Comparison of ENCODE assay signal across 8 mouse cellular contexts in the genomic region with DNA sequence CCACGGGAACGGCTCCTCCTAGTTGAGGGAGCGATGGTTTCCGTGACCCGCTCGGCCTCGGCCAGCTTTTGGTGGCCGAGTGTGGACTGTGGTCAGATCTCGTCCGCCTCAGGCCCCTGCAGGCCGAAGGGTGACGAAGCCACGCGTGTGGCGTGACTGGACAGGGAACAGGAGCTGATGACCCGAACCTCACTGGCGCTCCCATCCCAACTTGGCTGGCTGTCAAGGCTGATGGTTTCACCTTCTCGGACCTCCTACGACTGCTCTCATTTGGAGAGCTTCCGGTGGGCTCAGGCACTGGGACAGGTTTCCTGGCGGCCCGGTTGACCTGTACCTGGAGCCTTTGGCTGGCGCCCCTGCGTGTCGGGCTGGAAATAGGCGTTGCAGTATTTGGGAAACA. TPM values are rescaled to one million over a fixed set of nuclear protein-coding genes. Genes with fewer than 3 reads are reported as not detected.
DNase-seq lines count a peak whose midpoint lies in the region; ATAC-seq and TF ChIP-seq lines count a peak whose summit lies in the region.

No protein-coding gene starts in this region.

- peak overlapping the region; percentile 92 for H3K4me3 ChIP-seq in gastrocnemius, adult 2 months
- peak overlapping the region; percentile 88 for H3K4me3 ChIP-seq in embryonic fibroblast, embryonic 13.5 days (ENCODE audit: insufficient read depth, low read length)
- H3K4me3 ChIP-seq in limb, embryonic 14.5 days (replicated peaks; ENCODE audit: low read length): peak overlapping the region; percentile 97
- peak overlapping the region; percentile 69 for H3K4me3 ChIP-seq in olfactory bulb, adult 2 months (ENCODE audit: insufficient read depth, low read depth, low read length)

- DNase-seq in gastrocnemius, adult 2 months: no peak
- DNase-seq in gastrocnemius, postnatal 4 days (ENCODE audit: low spot score in 2 of 2): no peak
- DNase-seq in limb, embryonic 14.5 days (ENCODE audit: low spot score): no peak
- DNase-seq in frontal cortex, postnatal 10 days (ENCODE audit: low spot score in 2 of 2): no peak
- DNase-seq in thymus, adult 18-20 months: no peak

- ATAC-seq in CD4-positive, CD25-positive, alpha-beta regulatory T cell, adult 4 months: peak; percentile 14
- ATAC-seq in limb, embryonic 14.5 days (ENCODE audit: low FRiP score, low read depth): peak; percentile 68

- peak overlapping the region; percentile 85 for H3K4me2 ChIP-seq in limb, embryonic 14.5 days (replicated peaks; ENCODE audit: low read depth, low read length, severe bottlenecking)

- no peaks in the 10 kb centered on the region for H3K27me3 ChIP-seq in limb, embryonic 14.5 days (ENCODE audit: control insufficient read depth, insufficient read depth, low read length)

- peak overlapping the region; percentile 93 for H3K9ac ChIP-seq in limb, embryonic 14.5 days (ENCODE audit: low read depth, low read length, severe bottlenecking)

- H3K36me3 ChIP-seq in limb, embryonic 14.5 days (ENCODE audit: control insufficient read depth, insufficient read depth, low read length): peaks cover 21% of the 10 kb centered on the region

- intact Hi-C loops in gastrocnemius, adult 2 months (cut with DNase I): loop anchor here (10.0 kb wide), 1 partner anchor 689 kb away; a partner anchor contains a TSS

- no peak for TF ChIP-seq CTCF in gastrocnemius, adult 2 months (IDR thresholded peaks at IDR 0.05)
- no peak for TF ChIP-seq CTCF in embryonic fibroblast, embryonic 13.5 days (IDR thresholded peaks at IDR 0.05; ENCODE audit: borderline replicate concordance, insufficient read depth, low read length)
- TF ChIP-seq CTCF in olfactory bulb, adult 2 months (IDR thresholded peaks at IDR 0.05; ENCODE audit: insufficient read depth, low read depth, low read length): no peak

- TF ChIP-seq POLR2A in embryonic fibroblast, embryonic 13.5 days (IDR thresholded peaks at IDR 0.05; ENCODE audit: low read depth, low read length): no peak
- TF ChIP-seq POLR2A in limb, embryonic 14.5 days (IDR thresholded peaks at IDR 0.05; ENCODE audit: borderline replicate concordance, extremely low read depth, insufficient read depth, insufficient read length): no peak
- no peak for TF ChIP-seq POLR2A in olfactory bulb, adult 2 months (IDR thresholded peaks at IDR 0.05; ENCODE audit: insufficient read depth, low read depth, low read length)

- H3K9me3 ChIP-seq in limb, embryonic 14.5 days (ENCODE audit: control insufficient read depth, low read length): no peaks in the 10 kb centered on the region

- peak overlapping the region; percentile 93 for H3K27ac ChIP-seq in gastrocnemius, adult 2 months
- no peak overlapping the region for H3K27ac ChIP-seq in embryonic fibroblast, embryonic 13.5 days (ENCODE audit: insufficient read depth, low read length)
- no peak overlapping the region for H3K27ac ChIP-seq in limb, embryonic 14.5 days (replicated peaks; ENCODE audit: low read depth, low read length)
- no peak overlapping the region for H3K27ac ChIP-seq in olfactory bulb, adult 2 months (ENCODE audit: insufficient read depth, low read depth, low read length)

- 0% methylated on average over 26 of the region's 26 CpGs for WGBS in limb, embryonic 14.5 days
- under 1% methylated on average over 26 of the region's 26 CpGs for WGBS in olfactory bulb, adult 2 months

- no peaks in the 10 kb centered on the region; the same call in 1 of the 2 replicates for H3K4me1 ChIP-seq in embryonic fibroblast, embryonic 13.5 days (ENCODE audit: control insufficient read depth, insufficient read depth, low read length)
- H3K4me1 ChIP-seq in limb, embryonic 14.5 days (ENCODE audit: control insufficient read depth, insufficient read depth, low read length): peaks cover 7% of the 10 kb centered on the region
- H3K4me1 ChIP-seq in olfactory bulb, adult 2 months (ENCODE audit: control insufficient read depth, insufficient read depth, low read length): peaks cover 8% of the 10 kb centered on the region; the same call in 1 of the 2 replicates

RNA-seq across cellular contexts. Expression of a gene that starts 0.4 kb away (rescaled TPM):
- 10 to 100 TPM; 31.9 to 36.5 TPM for total RNA-seq in gastrocnemius, adult 2 months (2021)
- 10 to 100 TPM; 31.7 to 35.6 TPM for total RNA-seq in gastrocnemius, postnatal 4 days (2021)
- polyA plus RNA-seq in CD4-positive, CD25-positive, alpha-beta regulatory T cell, adult 4 months (2017; shearing (Covaris generic)): 10 to 100 TPM; 37.5 to 54.9 TPM
- 18.1 and 23.9 TPM in 2 replicates for polyA plus RNA-seq in embryonic fibroblast, embryonic 13.5 days (2011; ENCODE audit: insufficient read length, low read depth, missing spikeins)
- 29.7 and 31.7 TPM in 2 replicates for polyA plus RNA-seq in limb, embryonic 14.5 days (2012; rRNA removed)
- 50.7 and 53.3 TPM in 2 replicates for polyA plus RNA-seq in limb, embryonic 14.5 days (2014; fragmentation: Nextera tagmentation; extraction: Ambion mirVana)
- not detected in 2 replicates for polyA plus RNA-seq in olfactory bulb, adult 2 months (2012; ENCODE audit: insufficient read depth, insufficient read length, low replicate concordance, missing spikeins)

Comparison
In these comparisons a context has a peak if more than half of its experiments do, and no peak if none do; other contexts are left out.
1. RNA of a gene that starts 0.4 kb away (polyA plus RNA-seq): 37.5 to 54.9 TPM in CD4-positive, CD25-positive, alpha-beta regulatory T cell, adult 4 months, 29.7 to 53.3 TPM in limb, embryonic 14.5 days and 18.1 to 23.9 TPM in embryonic fibroblast, embryonic 13.5 days; not detected in olfactory bulb, adult 2 months; every median in the first group is over 10 times any median in the second.
2. Peak in every context shown above with its lines, with median percentiles within 50 percentile points of each other: H3K4me3 ChIP-seq.